Mouse (Mus musculus): ENCODE data around the gene Hspb2. TPM values are rescaled to one million over a fixed set of nuclear protein-coding genes. Genes with fewer than 3 reads are reported as not detected.

The Hspb2 gene
- polyA plus RNA-seq, 1 experiment from 2014 or later = 2.4 TPM

DNA sequence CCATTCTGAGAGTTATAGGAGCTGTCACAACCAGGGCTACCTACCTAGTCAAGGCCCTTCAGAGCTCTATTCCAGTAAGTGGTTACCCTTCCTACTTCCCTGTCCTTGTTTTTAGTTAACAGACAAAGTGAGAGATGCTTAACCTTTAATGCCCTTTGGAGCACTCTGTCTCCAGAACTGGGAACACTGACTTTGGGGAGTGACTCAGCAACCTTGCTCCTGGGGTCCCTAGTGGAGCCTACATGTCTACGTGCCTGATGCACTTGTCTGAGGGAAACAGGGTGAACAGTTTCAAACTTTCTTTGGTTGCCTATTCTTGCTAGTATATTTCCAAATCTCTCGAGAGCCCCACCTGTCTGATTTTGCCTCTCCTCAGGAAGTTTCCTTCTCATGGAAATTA, 9.4 kb downstream of the Hspb2 start:
- H3K4me1 ChIP-seq (replicated peaks) = peaks cover 22% of the 10 kb centered on the region
- H3K4me3 ChIP-seq = no peak overlapping the region
- WGBS = 73% methylated on average over 2 of the region's 2 CpGs
- no peak overlapping the region for H3K4me2 ChIP-seq
- no peak overlapping the region for H3K27ac ChIP-seq (replicated peaks)
- H3K9ac ChIP-seq = no peak overlapping the region
- H3K9me3 ChIP-seq = no peaks in the 10 kb centered on the region
- peaks cover 8% of the 10 kb centered on the region for H3K27me3 ChIP-seq
- ATAC-seq (ENCODE audit: low read depth) = no peak
- no peaks in the 10 kb centered on the region for H3K36me3 ChIP-seq

DNA sequence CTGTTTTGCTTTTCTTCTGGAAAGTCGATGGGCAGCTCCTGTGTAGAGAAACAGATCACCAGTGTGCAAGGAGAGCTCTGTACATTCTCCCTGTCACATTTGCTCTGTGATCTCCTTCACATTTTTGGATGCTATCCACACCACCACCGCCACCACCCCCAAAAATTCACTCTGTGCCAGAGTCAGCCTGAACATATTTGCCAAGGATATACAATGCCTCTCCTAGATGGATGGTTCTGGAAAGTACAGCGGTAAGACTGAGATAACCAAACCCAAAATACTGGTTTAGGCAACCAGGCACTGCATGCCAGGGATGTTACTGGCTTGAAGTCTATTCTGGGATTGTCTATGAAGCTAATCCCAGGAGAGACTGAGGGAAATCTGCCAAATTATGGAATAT, 9.9 kb downstream of the Hspb2 start:
- Histone ChIP-seq H3K27ac (replicated peaks) (no peak overlapping the region), H3K36me3 (no peaks in the 10 kb centered on the region), H3K9me3 (no peaks in the 10 kb centered on the region), H3K4me2 (no peak overlapping the region), H3K27me3 (peaks cover 8% of the 10 kb centered on the region), H3K4me1 (replicated peaks) (peaks cover 22% of the 10 kb centered on the region), H3K4me3 (no peak overlapping the region), H3K9ac (no peak overlapping the region)
- WGBS = 85% methylated on average over 3 of the region's 3 CpGs
- no peak for ATAC-seq (ENCODE audit: low read depth)

DNA sequence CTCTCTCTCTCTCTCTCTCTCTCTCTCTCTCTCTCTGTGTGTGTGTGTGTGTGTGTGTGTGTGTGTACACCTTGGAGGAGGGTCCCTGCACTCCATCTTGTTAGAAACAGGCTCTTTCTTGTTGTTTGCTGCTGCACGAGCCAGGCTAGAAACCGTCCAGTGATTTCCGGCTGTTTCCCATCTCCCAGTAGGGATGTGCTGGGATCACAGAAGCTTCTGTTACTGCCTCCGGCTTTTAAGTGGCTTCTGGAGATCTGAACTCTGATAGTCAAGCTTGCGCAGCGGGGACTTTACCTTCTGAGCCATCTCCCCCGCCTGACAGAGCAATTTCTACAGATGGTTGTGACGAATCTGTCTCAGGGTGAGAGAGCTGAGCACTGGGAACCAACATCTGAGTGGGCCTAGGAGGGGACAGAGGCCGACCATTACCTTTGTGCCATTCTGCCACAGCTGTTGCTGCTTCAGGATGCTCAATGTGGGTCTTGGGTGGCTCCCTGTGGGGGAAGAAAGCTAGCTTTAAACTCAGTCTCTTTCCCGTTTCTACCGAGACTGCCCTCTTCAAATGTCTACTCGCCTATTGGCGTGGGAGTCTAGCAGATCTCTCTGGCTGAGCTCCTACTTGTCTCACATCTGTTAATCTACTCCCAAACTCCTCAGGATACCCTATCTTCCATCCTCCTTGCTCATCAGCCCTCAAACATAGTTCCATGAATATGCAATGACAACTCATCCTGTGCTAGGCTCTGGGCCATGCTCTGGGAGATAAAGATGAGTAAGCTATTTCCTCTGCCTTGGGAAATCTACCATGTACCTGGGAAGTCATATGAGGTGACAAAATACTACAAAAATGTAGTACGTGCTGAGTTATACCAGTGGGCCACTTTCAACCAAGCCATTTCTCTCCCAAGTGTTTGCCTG, 11.0 kb downstream of the Hspb2 start:
- Histone ChIP-seq H3K27me3 (peaks cover 5% of the 10 kb centered on the region), H3K9ac (no peak overlapping the region), H3K9me3 (no peaks in the 10 kb centered on the region), H3K36me3 (no peaks in the 10 kb centered on the region), H3K4me2 (no peak overlapping the region), H3K27ac (replicated peaks) (no peak overlapping the region), H3K4me3 (no peak overlapping the region), H3K4me1 (replicated peaks) (peaks cover 14% of the 10 kb centered on the region)
- 88% methylated on average over 14 of the region's 14 CpGs for WGBS
- no peak for ATAC-seq (ENCODE audit: low read depth)

DNA sequence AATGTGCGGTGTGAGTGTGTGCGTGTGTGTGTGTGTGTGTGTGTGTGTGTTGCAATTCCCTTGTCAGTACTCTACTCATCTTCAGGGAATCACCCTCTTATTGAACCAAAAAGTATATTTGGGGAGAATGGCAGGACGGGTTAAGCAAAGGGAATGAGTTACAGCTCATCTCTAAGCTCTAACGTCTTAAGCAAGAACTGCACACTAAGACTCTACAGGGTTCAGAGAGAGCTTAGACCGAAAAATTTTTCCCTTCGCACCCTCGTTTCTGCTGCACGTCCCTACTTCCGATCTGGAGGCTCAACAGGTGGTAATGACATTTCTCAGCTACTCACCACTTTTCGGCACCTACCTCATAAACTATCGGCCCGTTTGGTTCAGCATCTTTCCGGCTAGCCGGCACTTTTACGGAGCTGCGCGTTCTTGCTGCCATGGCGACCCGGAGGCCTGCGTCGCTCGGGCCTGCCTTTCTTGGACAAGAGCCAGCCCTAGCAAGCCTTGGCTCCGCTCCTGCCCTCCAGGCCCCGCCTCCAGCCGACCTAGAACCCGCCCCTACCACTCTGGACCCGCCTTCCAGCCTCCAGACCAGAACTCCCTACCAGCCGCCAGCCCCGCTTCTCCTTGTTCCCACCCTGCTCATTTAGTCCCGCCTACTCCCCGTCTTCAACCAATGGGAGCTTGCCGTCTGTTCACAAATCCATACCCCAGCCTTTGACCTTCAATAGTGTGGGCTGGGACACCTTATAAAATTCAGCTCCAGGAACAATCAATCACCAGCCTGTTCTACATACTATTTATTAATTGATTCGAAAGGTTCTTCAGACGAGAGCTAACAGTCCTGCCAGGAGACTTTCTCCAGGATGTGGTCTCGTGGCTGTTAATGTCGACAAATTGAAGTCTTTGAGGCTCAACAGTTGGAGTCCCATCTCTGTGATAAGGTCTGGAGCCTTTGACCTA, 13.0 kb downstream of the Hspb2 start, which contains the start of gene Dixdc1:
TSS of gene Dixdc1 (minus strand) at position 604 of the 957 bp plus-strand sequence.
- peaks cover 12% of the 10 kb centered on the region; the same call in 1 of the 2 replicates for H3K4me1 ChIP-seq (replicated peaks)
- no peaks in the 10 kb centered on the region for H3K27me3 ChIP-seq
- no peaks in the 10 kb centered on the region for H3K9me3 ChIP-seq
- H3K4me2 ChIP-seq = peak within 1 kb of the TSS; percentile 64
- no peak within 1 kb of the TSS for H3K9ac ChIP-seq
- peak; percentile 98 for ATAC-seq (ENCODE audit: low read depth)
- 14% methylated on average over 36 of the region's 36 CpGs for WGBS
- no peaks in the 10 kb centered on the region for H3K36me3 ChIP-seq
- H3K27ac ChIP-seq (replicated peaks) = no peak within 1 kb of the TSS
- H3K4me3 ChIP-seq = peak within 1 kb of the TSS; percentile 37

DNA sequence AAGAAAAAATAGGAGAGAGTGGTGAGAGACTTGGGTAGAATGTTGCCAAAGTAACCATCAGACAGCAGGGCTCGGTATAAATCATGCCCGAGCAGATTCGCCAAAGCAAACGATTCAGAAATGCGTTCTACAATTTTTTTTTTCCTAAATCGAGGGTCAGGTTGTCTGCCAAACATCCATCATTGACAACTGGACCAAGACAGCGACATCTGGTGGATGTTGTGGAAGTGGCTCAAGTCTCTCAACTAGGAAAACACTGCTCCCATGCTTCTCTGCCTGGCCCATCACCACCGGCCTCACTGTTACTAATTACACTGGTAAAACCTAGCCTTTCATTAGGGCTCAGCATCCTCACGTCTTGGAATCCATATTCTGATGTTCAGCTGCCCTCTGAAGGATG, 17.2 kb downstream of the Hspb2 start:
- no peaks in the 10 kb centered on the region for H3K27me3 ChIP-seq
- no peaks in the 10 kb centered on the region for H3K36me3 ChIP-seq
- peaks cover 19% of the 10 kb centered on the region; the same call in 1 of the 2 replicates for H3K4me1 ChIP-seq (replicated peaks)
- no peak overlapping the region for H3K9ac ChIP-seq
- WGBS = 5% methylated on average over 9 of the region's 9 CpGs
- H3K4me2 ChIP-seq = peak overlapping the region; percentile 40
- H3K9me3 ChIP-seq = no peaks in the 10 kb centered on the region
- no peak overlapping the region for H3K27ac ChIP-seq (replicated peaks)
- no peak for ATAC-seq (ENCODE audit: low read depth)
- H3K4me3 ChIP-seq = no peak overlapping the region

DNA sequence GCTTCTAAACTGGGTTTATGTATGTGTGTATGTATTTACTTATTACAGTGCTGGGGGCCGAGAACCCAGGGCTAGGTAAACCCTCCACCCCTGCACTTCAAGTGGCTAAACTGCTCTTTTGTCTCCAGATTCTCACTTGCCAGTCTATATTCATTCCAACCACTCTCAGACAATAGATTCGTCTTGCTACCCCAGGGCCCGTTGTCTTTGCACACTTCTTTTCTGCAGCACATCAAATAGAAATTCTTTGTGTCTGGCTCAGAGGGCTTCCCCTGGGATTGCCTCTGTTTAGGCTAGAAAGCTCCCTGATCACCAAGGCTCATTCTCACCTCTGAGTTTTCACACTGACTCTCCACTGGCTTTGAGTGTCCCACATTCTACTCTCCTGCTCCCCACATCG, 19.6 kb downstream of the Hspb2 start:
- Histone ChIP-seq H3K27ac (replicated peaks) (0 out of 2 replicates have a peak overlapping the region, but pooled peaks have one; percentile 19), H3K9me3 (no peaks in the 10 kb centered on the region), H3K27me3 (no peaks in the 10 kb centered on the region), H3K36me3 (no peaks in the 10 kb centered on the region), H3K4me1 (replicated peaks) (peaks cover 17% of the 10 kb centered on the region; the same call in 1 of the 2 replicates), H3K9ac (no peak overlapping the region), H3K4me2 (no peak overlapping the region), H3K4me3 (no peak overlapping the region)
- no peak for ATAC-seq (ENCODE audit: low read depth)
- WGBS = 4% methylated on average over 4 of the region's 4 CpGs

DNA sequence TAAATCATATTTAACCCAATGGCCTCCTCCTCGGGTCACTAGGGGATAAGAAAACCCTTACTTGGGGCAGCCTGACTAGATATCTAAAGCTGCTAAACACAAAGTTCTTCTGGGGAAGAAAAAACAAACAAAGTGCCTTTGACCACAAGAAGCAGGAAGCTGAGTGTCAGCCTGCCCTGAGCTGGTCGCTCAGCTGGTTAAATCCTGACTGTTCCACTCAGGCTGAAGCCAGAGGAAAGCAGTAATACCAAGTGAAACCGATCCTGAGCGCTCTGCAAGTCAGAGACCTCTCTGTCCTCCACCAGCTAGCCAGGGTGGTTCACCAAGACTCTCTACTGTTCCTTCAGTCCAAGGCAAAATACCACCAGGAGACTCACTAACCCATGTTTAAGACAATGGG, 22.6 kb downstream of the Hspb2 start:
- peaks cover 44% of the 10 kb centered on the region for H3K4me1 ChIP-seq (replicated peaks)
- H3K9ac ChIP-seq = no peak overlapping the region
- no peak overlapping the region for H3K4me3 ChIP-seq
- no peaks in the 10 kb centered on the region for H3K27me3 ChIP-seq
- 0 out of 2 replicates have a peak overlapping the region, but pooled peaks have one; percentile 16 for H3K27ac ChIP-seq (replicated peaks)
- 64% methylated on average over 4 of the region's 4 CpGs for WGBS
- no peaks in the 10 kb centered on the region for H3K9me3 ChIP-seq
- no peak for ATAC-seq (ENCODE audit: low read depth)
- H3K4me2 ChIP-seq = no peak overlapping the region
- H3K36me3 ChIP-seq = no peaks in the 10 kb centered on the region

DNA sequence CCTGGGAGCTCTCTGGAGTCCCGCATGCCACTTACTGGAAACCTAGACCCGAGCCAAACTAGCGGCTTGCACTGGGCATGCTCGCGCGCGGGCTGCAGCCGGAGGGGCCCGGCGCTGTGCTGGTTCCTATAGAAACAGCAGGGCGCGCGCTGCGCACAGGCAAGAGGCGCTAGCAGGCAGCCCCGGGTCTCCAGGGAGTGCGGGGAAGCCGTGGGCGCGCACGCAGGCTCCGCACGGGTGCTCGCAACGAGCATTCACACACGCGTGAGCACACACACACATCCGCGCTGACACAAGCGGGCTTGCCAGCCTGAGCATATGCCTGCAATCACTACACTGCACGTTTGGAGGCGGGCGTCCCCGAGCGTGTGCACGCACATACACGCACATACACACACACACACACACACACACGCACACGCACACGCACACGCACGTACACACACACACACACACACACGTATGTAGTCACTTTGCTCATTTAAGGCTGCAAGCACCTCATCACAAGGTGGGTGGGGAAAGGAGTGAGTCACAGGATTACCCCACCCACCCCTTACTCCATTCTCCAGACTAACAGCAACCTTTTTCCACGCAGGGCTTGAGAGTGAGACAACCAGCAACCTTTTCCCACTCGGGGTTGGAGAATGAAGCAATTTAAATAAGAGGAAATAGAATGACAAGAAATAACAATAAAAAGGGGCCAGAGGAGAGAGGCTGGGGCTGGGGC, 24.1 kb downstream of the Hspb2 start:
- Histone ChIP-seq H3K27me3 (no peaks in the 10 kb centered on the region), H3K4me2 (peak overlapping the region; percentile 83), H3K4me1 (replicated peaks) (peaks cover 59% of the 10 kb centered on the region), H3K36me3 (no peaks in the 10 kb centered on the region), H3K9me3 (no peaks in the 10 kb centered on the region), H3K9ac (peak overlapping the region; percentile 89), H3K4me3 (peak overlapping the region; percentile 75), H3K27ac (replicated peaks) (peak overlapping the region; percentile 86)
- peak; percentile 97 for ATAC-seq (ENCODE audit: low read depth)
- WGBS = under 1% methylated on average over 44 of the region's 45 CpGs

DNA sequence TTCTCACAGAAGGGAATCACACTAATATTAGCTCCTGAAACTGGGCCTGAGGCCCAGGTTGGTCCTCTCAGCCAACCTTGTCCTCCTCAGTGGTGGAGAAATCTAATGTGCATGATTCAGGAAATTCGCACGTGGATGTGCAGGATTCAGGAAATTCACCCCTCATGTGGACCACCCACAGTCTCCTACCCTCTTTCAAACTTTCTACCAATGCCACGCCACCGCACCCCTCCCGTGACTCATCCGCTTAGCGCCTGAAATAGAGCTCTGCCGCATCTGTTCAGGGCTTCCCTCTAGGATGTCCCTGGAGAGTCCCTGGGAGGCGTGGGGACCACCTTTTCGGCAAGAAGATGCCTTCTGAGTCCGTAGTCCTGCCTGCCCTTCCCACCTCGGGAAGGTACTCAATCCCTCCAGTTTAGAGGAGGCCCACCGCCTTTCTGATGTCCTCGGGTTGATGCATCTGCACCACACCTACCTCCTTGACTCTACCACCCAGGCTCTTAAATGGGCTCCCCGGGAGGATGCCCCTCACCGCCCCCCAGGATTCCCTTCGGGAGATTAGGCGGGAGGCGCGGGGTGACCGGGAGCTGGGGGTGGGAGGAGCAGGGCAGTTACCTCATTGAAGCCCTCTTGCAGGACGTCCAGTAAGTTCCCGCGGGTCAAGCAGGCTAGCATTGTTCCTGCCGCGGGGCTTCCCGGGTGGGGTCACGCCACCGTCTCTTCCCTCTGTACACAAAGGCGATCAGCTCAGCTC, 24.8 kb downstream of the Hspb2 start:
- 2% methylated on average over 30 of the region's 30 CpGs for WGBS

DNA sequence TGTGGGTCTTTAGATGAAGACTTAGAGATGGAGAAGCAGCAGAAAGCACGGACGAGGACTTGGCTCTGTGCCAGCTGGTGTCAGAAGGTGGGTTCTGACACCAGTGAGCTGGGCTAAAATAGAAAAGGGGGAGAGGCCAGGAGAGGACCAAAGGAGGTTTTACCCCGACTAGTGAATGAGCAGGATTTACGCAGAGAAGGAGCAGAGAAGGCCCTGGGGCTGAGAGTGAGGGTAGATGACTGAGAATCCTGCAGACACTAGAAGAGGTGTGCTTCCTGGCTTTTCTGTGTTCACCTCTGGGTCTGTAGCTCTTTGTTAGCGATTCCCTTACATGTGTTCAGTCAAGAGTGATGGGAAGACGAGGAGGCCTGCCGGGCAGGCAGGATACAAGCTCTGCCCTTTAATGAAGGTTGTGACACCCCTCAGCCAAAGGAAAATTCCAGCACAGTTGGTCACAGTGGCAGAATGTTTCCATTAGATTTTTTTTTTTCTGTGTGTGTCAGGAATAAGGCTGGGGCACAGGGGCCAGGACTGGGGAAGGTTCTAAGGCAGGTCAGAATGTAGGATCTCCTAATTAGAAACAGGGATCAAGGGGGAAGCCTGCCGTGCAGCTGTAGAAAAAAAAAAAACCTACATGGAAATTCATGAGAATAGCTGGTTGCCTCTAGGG, 26.1 kb downstream of the Hspb2 start:
- H3K4me1 ChIP-seq (replicated peaks) = peaks cover 72% of the 10 kb centered on the region
- no peak for ATAC-seq (ENCODE audit: low read depth)
- H3K4me3 ChIP-seq = peak overlapping the region; percentile 75
- peak overlapping the region; percentile 86 for H3K27ac ChIP-seq (replicated peaks)
- no peaks in the 10 kb centered on the region for H3K27me3 ChIP-seq
- H3K9me3 ChIP-seq = no peaks in the 10 kb centered on the region
- 30% methylated on average over 8 of the region's 8 CpGs for WGBS
- H3K36me3 ChIP-seq = no peaks in the 10 kb centered on the region
- peak overlapping the region; percentile 83 for H3K4me2 ChIP-seq
- H3K9ac ChIP-seq = peak overlapping the region; percentile 89

More for the DNA sequence above, 24.8 kb downstream of the Hspb2 start:
- ATAC-seq (ENCODE audit: low read depth) = peak; percentile 24
- Histone ChIP-seq H3K4me1 (replicated peaks) (peaks cover 62% of the 10 kb centered on the region), H3K4me3 (peak overlapping the region; percentile 75), H3K27ac (replicated peaks) (peak overlapping the region; percentile 86), H3K36me3 (no peaks in the 10 kb centered on the region), H3K27me3 (no peaks in the 10 kb centered on the region), H3K9ac (peak overlapping the region; percentile 89), H3K4me2 (peak overlapping the region; percentile 83), H3K9me3 (no peaks in the 10 kb centered on the region)
